Mouse (Mus musculus): ENCODE data around the gene Hoxc5.

Gene Hoxc5

GRCm38 (mm10) chr15:102967511-102968397 is 511 bp downstream of the Hoxc5 start:
- no peak for DNase-seq (ENCODE audit: low spot score)

GRCm38 (mm10) chr15:102969296-102969695 is 2.1 kb downstream of the Hoxc5 start:
- no peak for DNase-seq (ENCODE audit: low spot score)

- DNase-seq (ENCODE audit: low spot score): no peak
Measured at GRCm38 (mm10) chr15:102970740-102971139, 3.5 kb downstream of the Hoxc5 start.

GRCm38 (mm10) chr15:102972254-102972653 is 5.0 kb downstream of the Hoxc5 start:
- no peak for DNase-seq (ENCODE audit: low spot score)

- DNase-seq (ENCODE audit: low spot score): no peak
Measured at GRCm38 (mm10) chr15:102972753-102973152, 5.5 kb downstream of the Hoxc5 start.

- DNase-seq (ENCODE audit: low spot score): no peak
Measured at GRCm38 (mm10) chr15:102975034-102975433, 7.8 kb downstream of the Hoxc5 start.

- no peak for DNase-seq (ENCODE audit: low spot score)
Measured at GRCm38 (mm10) chr15:102975688-102976111, 8.5 kb downstream of the Hoxc5 start.

- no peak for DNase-seq (ENCODE audit: low spot score)
Measured at GRCm38 (mm10) chr15:102976171-102976570, 8.9 kb downstream of the Hoxc5 start, which contains the start of gene Hoxc9. TSS of gene Hoxc9 (plus strand) at chr15:102976439.

- no peak for DNase-seq (ENCODE audit: low spot score)
Measured at GRCm38 (mm10) chr15:102976631-102977422, 9.6 kb downstream of the Hoxc5 start.

GRCm38 (mm10) chr15:102977423-102977974 is 10.3 kb downstream of the Hoxc5 start:
- DNase-seq (ENCODE audit: low spot score): no peak

- DNase-seq (ENCODE audit: low spot score): no peak
Measured at GRCm38 (mm10) chr15:102978615-102979515, 11.6 kb downstream of the Hoxc5 start.

GRCm38 (mm10) chr15:102979936-102980335 is 12.7 kb downstream of the Hoxc5 start:
- no peak for DNase-seq (ENCODE audit: low spot score)

- no peak for DNase-seq (ENCODE audit: low spot score)
Measured at GRCm38 (mm10) chr15:102980352-102980751, 13.1 kb downstream of the Hoxc5 start.

- DNase-seq (ENCODE audit: low spot score): no peak
Measured at GRCm38 (mm10) chr15:102980912-102981311, 13.7 kb downstream of the Hoxc5 start.

- no peak for DNase-seq (ENCODE audit: low spot score)
Measured at GRCm38 (mm10) chr15:102981379-102982288, 14.4 kb downstream of the Hoxc5 start.

GRCm38 (mm10) chr15:102983716-102984115 is 16.5 kb downstream of the Hoxc5 start:
- no peak for DNase-seq (ENCODE audit: low spot score)

- DNase-seq (ENCODE audit: low spot score): no peak
Measured at GRCm38 (mm10) chr15:102984521-102984920, 17.3 kb downstream of the Hoxc5 start.

GRCm38 (mm10) chr15:102984925-102985324 is 17.7 kb downstream of the Hoxc5 start:
- DNase-seq (ENCODE audit: low spot score): no peak

- peak; percentile 88 for DNase-seq (ENCODE audit: low spot score)
Measured at GRCm38 (mm10) chr15:102987124-102987833, 20.0 kb downstream of the Hoxc5 start.

GRCm38 (mm10) chr15:102988078-102988477 is 20.8 kb downstream of the Hoxc5 start:
- DNase-seq (ENCODE audit: low spot score): no peak

All from lung, postnatal 25 days (tissue).